Mouse (Mus musculus): ENCODE measurements around the gene Xaf1. TPM values are rescaled to one million over a fixed set of nuclear protein-coding genes. Genes with fewer than 3 reads are reported as not detected.

Gene Xaf1
- 1 to 10 TPM; 4.6 TPM for total RNA-seq (2021)
- long read RNA-seq, experiment 1, partial matches to known transcripts = 4 of 10 reads
- long read RNA-seq, experiment 1, other reads (novel, unspliced or antisense) = 2 of 10 reads
- long read RNA-seq, experiment 2, partial matches to known transcripts = 1 of 5 reads
- long read RNA-seq, experiment 2, other reads (novel, unspliced or antisense) = 2 of 5 reads

DNA sequence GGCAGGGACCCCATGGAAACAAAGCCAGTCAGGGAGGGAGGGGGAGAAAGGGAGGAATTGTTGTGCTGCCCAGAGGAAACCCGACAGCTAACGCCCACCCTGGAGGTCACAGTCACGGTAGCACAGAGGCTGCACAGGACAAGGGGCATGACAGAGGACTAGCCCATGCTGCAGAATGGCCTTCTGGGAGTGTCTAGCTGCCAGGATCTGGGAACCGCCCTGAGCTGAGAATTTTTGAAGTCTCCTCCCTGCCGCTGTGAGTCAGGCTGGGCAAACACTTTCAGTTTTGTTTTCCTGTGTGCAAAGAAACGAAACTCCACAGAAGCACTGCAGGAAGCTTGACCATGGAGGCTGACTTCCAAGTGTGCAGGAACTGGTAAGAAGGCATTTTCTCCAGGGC is at the start of gene Xaf1:
Gene Xaf1, plus strand, starts transcription at position 296 of the 400 bp plus-strand sequence.
- DNase-seq = peak; percentile 76

DNA sequence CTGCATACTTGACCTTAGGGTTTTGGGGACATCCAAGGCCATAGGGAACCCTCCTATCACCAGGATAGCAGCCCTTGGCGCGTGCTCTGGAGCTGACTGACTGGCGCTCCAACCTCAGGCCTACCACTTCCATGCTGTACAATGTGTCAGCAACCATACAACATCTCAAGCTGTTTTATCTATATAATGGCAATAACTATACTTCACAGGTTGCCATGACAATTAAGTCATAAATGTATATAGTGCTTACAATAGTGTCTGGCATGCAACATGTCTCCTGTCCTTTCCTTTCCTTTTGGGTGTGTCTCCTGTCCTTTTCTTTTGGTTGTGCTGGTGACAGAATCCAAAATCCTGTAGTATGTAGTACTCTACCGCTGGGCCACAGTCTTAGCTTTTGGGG is 45.8 kb upstream of the Xaf1 start:
- no peak for DNase-seq

DNA sequence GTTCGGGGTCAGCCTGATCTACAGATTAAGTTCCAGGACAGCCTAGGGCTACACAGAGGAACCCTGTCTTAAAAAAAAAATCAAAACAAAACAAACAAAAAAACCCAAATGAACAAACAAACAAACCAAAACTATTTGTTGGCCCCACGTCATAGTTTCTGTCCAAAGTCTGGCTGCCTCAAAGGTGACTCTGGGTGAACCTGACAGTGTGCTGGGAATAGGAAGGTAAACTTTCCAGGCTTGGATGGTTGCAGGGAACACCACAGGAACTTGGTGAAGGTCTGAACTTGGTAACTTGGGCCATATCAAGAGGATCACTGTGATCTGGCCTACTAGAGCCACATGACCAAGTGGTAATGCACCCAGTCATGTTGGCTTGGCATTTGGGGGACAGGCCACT is 45.0 kb upstream of the Xaf1 start:
- no peak for DNase-seq

DNA sequence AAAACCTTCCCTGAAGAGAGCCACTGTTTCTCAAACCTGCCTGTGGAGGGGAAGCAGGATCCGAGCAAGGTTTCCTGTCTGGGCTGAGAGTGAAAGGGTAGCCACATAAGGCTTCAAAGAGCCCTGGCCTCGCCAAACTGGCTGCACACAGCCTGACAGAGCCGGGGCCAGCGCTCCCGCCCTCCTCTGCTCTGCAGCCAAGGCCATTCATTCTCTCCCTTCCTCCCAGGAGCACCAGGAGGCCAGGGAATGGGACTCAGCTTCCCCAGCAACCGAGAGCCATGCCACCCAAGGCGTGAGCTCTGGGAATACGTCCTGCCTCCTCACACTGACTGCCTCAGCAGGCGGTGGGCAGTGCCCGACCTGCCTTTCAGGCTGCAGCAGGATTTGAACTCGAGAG is 35.9 kb upstream of the Xaf1 start:
- DNase-seq = peak; percentile 9

DNA sequence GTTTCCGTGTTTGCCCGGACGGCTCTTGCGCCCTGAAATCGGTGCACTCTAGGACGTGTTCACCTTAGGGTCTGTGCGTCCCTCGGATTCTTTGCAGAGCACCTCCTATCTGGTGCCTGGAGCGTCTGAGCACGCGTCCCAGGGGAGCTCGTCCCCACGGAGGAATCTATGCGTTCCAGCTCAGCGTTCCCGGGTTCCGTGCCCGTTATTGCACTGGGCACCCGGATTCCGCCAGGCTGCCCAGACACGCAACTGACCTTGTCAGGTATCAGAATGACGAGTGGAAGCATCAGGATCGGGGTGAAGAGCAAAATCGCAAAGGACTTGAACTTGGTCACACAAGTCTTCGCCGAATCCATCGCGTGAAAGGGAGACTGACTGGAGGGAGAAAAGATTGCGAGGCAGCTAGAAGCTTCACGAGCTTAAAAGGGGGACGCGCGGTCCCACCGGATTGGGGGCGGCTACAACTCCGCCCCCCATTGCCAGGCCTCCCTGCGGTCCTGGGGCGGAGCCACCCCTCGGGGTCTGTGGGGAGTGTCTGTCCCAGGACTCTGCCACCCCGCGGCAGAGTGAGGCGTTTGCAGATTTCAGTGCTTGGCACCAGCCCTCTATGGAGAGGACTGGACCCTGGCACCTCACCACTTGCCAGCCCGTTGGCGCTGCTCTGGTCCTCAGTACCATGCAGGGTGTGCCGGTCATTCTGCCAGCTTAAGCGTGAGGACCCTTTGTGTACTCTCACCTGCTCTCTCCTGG is 35.0 kb upstream of the Xaf1 start:
- DNase-seq = peak; percentile 31

DNA sequence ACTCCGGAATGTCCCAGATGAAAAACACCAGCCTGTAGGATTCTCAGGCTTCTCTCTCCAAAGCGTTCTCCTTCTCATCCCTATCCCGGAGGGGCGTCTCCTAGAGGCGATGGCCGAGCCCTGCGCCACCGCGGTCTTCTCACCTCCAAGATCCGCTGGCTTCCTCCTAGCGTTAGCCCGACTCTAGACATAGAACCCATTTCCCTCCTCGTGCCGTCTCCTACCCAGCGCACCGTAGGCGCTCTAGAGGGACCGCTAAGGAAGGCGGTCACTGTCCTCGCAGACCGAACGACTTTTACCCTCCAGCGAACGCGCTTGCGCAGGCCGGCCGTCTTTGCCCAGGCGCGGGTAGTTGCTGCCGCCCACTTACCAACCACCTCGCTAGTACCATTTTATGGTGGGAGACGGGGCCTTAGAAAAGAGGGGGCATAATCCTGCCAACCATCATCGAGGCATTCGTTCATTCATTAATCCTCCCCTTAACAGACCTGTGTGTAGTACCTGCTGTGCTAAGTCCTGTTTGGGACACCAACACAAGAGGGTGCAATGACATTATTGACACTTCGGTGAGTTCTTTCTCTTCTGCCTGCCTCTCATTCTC is 34.4 kb upstream of the Xaf1 start, which contains the start of gene Slc13a5:
Gene Slc13a5, minus strand, starts transcription at position 263 of the 601 bp plus-strand sequence.
- no peak for DNase-seq

DNA sequence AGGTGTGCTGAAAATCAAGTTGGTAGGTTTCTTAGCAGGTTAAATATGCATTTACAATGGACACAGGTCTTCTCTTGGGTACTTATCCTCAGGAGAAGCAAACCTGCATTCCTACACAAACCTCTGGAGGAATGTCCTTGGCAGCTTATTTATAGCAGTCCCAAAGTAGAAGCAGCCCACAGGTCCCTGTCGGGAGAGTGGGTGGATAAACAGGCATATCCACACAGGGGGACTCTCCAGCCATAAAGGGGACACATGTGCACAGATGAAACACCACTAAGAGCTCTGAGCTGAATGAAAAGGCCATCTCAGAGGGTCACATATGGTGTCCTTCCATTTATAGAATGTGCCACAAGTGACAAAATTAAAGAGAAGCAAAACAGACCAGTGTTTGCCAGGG is 29.7 kb upstream of the Xaf1 start:
- no peak for DNase-seq

DNA sequence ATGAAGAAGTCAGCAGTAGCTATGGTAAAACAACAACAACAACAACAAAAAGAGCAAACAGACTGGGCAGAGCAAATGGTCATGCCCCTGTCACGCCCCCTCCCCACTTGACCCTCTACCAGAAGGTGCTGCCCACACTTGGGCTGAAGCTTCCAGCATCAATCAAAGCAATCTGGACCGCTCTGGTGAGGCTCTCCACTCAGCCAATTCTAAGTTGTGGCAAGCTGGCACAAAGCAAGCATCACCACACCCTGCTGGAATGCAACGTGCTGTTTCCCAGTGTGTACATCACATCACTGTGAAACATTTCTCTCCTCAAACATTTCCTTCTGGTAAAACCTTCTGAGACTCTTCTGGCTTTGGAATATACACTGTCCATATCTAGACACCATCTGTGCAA is 28.1 kb upstream of the Xaf1 start:
- no peak for DNase-seq

DNA sequence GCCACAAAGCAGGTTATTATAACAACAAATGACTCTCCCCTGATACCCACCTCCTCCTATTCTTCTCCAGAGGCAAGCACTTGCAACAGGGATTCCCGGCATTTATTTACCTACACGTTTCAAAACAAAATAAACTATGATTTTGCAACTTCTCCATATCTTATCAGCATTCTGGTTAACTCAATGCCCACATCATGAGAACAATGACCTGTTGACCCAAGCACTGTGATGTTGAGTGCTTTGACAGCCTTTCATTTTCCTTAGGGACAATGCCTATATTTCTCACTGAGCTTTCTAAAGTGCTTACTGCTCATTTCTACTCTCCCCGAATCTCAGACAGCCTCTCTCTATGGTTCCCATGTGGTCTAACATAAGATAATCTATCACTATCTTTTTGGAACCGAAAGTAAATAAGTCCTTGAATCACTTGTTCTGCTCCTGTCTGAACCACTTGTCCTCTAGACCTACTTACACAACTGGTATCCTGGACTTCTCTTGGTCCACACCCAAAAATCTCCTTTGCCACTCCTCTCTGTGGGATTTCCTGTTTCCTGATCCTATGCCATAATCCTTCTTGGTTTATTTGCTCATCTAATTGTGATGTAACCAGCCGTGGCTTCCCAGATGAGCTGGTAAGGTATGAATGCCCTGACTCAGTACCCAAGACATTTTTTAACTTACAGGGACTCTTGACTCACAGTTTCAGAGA is 20.1 kb upstream of the Xaf1 start:
- DNase-seq = no peak

DNA sequence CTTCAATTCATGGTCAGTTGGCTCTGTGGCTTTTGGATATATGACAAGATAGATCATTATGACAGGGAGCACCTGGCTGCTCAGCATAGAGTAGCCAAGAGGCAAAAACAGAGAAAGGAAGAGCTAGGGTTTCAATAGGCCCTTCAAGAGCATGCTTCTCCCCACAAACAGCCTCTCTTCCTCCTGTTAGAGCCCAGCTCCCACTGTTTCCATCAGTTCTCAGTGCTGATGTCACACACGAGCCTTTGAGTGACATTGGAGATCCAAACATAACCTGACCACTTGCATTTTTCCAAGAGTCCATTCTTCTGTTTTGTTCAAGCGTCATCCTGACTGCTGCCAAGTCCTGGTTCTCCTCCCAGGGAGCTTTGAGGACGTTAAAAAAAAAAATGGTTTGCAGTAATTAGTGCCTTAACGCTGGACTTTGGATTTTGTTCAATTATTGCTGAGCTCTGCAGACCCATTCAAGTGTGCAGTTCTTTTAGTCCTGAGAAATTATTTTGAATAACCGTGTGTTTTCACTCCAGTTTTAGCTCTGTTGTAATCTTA is 19.5 kb upstream of the Xaf1 start:
- no peak for DNase-seq

DNA sequence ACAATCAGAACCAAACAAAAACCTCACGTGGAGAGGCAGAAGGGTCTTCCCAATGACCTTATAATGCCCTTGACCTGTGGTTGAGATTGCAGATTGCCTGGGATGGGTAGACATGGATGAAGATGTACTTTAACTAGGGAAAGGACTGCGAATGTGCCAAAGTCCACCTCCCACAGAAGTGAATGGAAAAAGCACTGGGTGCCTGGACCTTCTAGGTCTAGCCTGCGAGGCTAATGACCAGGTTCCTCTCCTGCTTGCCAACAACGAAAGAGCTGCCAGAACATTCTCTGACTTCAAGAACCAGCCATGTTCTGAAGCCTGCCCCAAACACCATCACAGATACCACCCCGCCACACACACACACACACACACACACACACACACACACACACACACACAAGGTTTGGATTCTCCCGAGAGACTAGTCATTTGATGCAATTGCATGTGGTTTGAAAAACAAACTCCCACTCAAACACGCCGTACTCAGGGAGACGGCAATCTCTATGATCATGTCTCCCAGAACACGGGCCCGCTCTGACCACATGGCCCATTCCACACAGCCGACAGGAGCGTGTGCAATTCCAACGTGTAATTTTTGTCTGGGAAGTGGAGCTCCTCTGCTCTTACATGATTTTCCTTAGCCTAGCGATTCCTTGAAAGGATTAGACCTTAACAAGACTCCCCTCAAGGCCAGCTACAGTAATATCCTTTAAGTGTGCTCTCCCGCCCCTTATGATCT is 17.8 kb upstream of the Xaf1 start:
- DNase-seq = no peak

DNA sequence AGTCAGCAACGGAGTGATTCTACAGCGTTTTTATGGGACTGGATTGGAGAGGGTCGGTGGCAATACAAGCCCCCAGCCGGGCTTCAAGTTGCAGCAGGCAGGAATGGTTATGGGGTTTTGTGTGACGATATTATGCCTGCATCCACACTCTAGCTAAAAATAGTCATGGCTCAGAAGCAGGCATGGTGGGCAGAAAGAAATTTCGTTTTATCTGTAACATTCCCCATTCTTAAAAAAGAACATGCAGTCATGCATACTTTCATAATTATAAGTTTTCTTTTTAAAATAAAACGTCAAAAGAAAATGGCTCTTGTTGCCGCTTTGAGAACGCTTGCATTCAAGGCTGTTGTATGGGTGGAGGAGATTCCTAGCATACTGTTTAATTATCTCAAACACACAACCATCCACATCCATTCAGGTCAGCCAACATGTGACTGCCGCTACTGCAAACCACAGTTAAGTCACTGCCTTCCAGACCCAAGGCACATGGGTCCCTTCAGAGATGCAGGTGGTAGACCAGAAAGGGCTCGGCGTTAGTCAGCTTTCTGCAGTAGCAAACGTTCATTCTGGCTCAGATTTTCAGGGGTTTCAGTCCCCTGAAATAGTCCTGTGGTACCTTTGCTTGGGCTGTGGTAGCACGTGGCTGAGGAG is 16.8 kb upstream of the Xaf1 start:
- no peak for DNase-seq

DNA sequence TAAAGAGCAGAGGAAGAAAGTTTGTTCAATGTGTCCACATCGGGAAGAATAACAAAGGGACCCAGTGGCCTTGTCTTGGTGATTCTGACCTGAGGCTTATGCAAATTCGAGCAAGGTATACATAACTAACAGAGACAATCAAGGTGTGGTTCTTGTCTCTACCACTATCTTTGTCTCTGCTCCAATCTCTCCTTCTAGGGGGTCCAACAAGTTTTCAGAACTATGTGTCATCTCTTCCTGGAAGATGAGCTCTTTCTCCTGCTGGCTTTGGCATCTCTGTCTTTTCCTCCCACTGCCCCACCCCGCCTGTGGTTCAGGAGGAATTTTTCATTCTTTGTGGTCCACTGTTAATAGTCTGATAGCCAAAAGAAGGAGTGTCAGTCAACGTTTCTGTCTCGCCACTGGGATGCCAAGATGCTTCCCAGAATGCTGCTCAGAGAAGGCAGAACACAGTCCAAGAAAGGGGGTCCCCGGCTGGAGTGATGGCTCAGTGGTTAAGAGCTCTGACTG is 15.4 kb upstream of the Xaf1 start:
- no peak for DNase-seq

DNA sequence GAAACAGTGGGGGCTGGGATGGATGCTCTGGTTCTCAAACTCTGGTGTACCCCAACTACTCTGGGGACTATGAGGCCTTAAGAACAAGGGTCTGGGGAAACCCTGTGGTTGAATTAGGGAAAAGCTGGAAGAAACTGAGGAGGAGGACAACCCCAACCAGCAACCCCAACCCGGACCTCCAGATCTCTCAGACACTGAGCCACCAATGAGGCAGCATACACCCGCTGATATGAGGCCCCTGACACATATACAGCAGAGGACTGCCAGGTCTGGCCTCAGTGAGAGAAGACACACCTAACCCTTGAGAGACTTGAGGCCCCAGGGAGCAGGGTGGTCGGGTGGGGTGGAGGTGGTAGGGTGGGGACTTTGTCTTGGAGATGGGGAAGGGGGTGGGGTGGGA is 14.8 kb upstream of the Xaf1 start:
- DNase-seq = no peak

DNA sequence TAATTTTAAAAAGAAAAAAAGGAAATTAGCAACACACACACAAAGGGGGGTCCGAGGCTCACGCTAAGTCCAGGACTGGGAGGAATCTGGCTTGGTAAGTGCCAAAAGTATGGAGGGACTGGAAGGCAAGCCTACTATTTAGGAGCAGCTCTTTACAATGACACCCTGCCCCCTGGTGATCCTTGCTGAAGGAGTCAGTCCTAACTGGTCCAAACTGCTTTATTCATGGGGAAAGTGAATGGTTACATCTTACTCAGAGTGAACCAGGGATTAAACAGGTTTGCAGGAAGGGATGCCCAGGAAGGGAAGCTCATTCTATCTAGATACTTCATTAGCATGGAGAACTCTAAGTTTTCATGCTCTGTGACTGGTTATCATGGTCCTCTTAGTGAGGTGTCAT is 14.3 kb upstream of the Xaf1 start:
- no peak for DNase-seq

DNA sequence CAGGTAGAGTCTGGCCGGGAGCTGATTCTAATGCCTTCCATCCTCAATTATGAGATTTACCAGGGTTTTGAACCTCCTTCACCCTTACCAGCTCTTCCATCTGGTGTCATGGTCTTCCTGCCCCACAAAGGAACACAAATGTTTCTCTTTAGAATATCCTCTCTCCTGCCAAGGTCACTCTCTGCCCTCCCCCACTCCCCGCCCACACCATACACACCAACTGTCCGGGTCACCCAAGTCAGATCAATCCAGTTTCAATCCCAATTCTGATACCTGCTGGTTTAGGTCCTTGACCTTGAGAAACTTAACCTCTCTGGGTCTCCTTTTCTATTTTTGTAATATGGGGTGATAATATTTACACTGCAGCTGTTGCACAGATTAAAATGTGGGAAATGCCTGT is 13.9 kb upstream of the Xaf1 start:
- no peak for DNase-seq

DNA sequence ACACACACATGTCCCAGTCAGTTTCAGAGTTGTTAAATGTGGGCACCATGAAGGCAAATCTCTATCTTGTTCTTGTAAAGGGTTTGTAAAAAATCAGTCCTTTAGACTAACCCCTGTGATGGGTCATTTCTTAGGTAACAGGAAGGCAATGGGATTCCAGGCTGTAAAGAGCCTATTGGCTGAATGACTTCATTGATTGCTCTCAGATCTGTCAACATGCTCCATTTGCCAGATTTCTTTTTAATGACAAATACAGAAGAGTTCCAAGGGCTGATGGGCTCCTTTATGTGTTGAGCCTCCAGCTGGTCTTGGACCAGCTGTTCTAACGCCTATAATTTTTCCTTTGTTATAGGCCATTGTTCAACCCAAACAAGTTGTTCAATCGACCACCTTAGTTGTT is 8.3 kb upstream of the Xaf1 start:
- no peak for DNase-seq

DNA sequence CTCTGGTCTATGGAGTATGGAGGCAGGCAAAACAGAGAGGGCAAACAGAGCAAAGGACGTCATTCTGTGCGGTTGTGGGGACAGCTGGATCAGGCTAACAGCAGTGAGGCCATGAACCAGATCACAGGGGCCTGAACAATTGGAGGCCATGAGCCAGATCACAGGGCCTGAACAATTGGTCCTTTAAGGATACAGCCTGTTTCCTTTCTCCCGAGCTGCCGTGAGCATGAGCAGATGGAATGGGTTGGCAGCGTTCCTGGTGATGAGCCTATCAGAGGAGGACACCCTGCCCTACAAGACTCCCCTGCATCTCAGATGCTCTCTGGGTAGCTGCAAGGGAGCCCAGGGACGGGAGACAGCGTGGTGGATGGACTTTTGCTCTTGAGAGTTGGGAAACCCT is 801 bp downstream of the Xaf1 start:
- DNase-seq = peak; percentile 65

DNA sequence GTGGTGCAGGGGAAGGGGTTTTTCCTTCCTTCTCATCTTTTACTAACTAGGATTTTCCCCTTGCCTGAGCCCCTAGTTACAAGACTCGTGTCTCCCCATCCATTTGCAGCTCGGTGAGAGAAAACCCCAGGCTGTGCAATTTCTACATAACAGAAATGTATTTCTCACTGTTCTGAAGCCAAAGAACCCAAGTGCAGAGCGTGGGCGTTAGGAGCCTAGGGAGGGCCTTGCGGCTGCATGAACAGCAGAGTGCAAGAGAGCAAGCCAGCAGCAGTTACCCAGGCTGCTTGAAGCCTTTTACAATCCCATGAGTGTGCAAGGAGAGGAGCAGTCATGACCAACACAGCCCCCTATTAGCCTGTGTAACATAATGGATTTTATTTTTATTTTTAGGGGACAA is 6.0 kb downstream of the Xaf1 start:
- DNase-seq = no peak

DNA sequence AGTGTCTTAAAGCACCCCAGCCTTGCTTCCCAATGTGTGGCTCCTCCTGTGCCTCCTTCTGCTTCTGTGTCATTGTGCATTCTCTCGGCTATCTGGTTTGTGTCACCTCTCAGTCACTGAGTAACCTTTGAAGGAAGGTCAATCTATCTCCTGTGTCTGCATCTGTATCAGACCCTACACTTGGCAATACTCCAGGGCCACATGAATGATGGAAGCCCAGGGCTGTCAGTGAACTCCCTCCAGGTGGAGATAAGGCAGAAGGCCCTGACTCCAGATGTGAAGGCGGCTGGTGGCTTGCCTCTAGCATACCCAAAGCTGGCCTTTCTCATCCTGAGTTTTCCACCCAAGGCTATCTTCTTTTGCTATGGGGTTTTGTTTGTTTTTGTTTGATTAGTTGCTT is 7.6 kb downstream of the Xaf1 start:
- no peak for DNase-seq

DNA sequence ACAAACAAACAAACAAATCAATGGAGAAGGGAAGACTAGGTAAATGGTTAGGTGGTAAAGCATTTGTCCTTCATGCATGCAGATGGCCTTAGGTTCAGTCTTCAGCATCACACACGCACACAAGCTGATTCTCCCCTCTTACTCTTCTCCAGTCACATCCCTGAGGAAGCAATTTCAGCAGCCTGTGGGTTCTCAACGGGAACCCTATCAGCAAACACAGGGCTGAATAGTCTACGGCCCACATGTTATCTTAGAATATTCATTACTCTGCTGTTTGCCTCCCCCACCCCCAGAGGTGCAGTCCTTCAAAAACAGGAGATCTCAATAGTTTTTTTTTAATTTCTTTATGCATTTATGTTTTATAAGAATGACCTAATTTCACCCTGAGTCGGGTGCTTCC is 9.1 kb downstream of the Xaf1 start:
- DNase-seq = no peak

Data from gastrocnemius, postnatal 25 days (tissue).